Comparison of ENCODE assay signal across 9 mouse cellular contexts in the genomic region with DNA sequence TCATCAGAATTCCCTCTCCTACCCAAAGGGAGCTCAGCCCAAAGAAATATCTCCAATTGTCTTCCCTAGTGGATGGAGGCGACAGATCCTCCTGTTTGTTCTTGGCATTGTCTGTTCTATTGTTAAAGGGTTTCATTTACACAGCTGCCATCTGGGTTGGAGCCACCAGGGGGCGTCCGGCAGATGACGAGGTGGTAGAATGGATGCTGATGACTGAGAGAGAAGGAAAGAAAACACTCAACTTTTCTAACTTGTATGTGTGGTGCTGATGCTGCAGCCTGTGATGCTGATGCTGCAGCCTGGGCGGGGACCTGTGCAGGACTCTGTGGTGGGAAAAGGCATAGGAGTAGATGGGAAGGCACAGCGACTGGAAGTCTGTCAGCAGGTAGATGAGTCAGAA. TPM values are rescaled to one million over a fixed set of nuclear protein-coding genes. Genes with fewer than 3 reads are reported as not detected.
DNase-seq lines count a peak whose midpoint lies in the region; ATAC-seq and TF ChIP-seq lines count a peak whose summit lies in the region.
"Had no signal": no experiment of that assay in that cellular context is flagged by ENCODE, and none has a peak within 500 bp of the region (broad histone marks: within the 10 kb centered on the region; RNA-seq: fewer than 3 reads in every experiment).

No protein-coding gene starts in this region.

- no peak for ATAC-seq in forebrain, embryonic 12.5 days (ENCODE audit: low FRiP score)
- 0 out of 2 replicates have a peak, but pooled peaks have one; percentile 6 for ATAC-seq in cerebellum, adult (ENCODE audit: insufficient number of reproducible peaks, low FRiP score, low TSS enrichment)
- peak; percentile 16; the same call in 1 of the 2 replicates for ATAC-seq in forebrain, embryonic 16.5 days
- peak; percentile 73 for ATAC-seq in inflammation-experienced regulatory T-cells, adult 6 months

- 26% methylated on average over 6 of the region's 6 CpGs for WGBS in forebrain, embryonic 10.5 days
- 32% methylated on average over 6 of the region's 6 CpGs for WGBS in forebrain, embryonic 12.5 days
- WGBS in forebrain, embryonic 16.5 days, result 27% methylated on average over 6 of the region's 6 CpGs
- WGBS in liver, adult 2 months, result 24% methylated on average over 6 of the region's 6 CpGs

- in situ Hi-C loops in ES-E14 (cut with MboI; ENCODE audit: low sequenced_read_pairs in 2 of 2, unreplicated experiment in 2 of 2), result no loop called here

- H3K9ac ChIP-seq in forebrain, embryonic 12.5 days, result no peak overlapping the region
- no peak overlapping the region for H3K9ac ChIP-seq in ES-E14 (ENCODE audit: insufficient read depth, low read depth, low read length, poor library complexity, severe bottlenecking)
- no peak overlapping the region for H3K9ac ChIP-seq in forebrain, embryonic 16.5 days (replicated peaks; ENCODE audit: low read depth, low read length)
- no peak overlapping the region for H3K9ac ChIP-seq in liver, adult 2 months (ENCODE audit: low read depth, low read length)

- no peaks in the 10 kb centered on the region for H3K9me3 ChIP-seq in forebrain, embryonic 10.5 days
- H3K9me3 ChIP-seq in forebrain, embryonic 12.5 days, result no peaks in the 10 kb centered on the region
- H3K9me3 ChIP-seq in ES-E14 (ENCODE audit: control insufficient read depth, insufficient read depth, low read depth, low read length), result no peaks in the 10 kb centered on the region
- H3K9me3 ChIP-seq in forebrain, embryonic 16.5 days (ENCODE audit: control insufficient read depth, low read length), result no peaks in the 10 kb centered on the region

- DNase-seq in forebrain, embryonic 10.5 days (ENCODE audit: extremely low spot score, low spot score), result peak; percentile 69
- peak; percentile 67 for DNase-seq in ES-E14 (ENCODE audit: low read depth, low spot score)
- DNase-seq in liver, adult 2 months (ENCODE audit: extremely low read depth, low read depth, low spot score), result peak; percentile 7
- peak; percentile 74 for DNase-seq in retina, postnatal 1 day

- H3K4me2 ChIP-seq in forebrain, embryonic 12.5 days, result no peak overlapping the region
- no peak overlapping the region for H3K4me2 ChIP-seq in forebrain, embryonic 16.5 days (ENCODE audit: low read length)

- peak; percentile 86 for TF ChIP-seq CTCF in liver, adult 2 months (IDR thresholded peaks at IDR 0.05; ENCODE audit: low read depth, low read length)

- H3K27me3 ChIP-seq in forebrain, embryonic 10.5 days (ENCODE audit: poor library complexity, severe bottlenecking), result no peaks in the 10 kb centered on the region
- H3K27me3 ChIP-seq in forebrain, embryonic 12.5 days, result no peaks in the 10 kb centered on the region
- H3K27me3 ChIP-seq in forebrain, embryonic 16.5 days (replicated peaks; ENCODE audit: control insufficient read depth, insufficient read depth, low read length), result no peaks in the 10 kb centered on the region
- 0 out of 2 replicates have a peak, but pooled peaks cover 2% of the 10 kb centered on the region for H3K27me3 ChIP-seq in liver, adult 2 months (ENCODE audit: control insufficient read depth, insufficient read depth, low read length)

- H3K27ac ChIP-seq in forebrain, embryonic 10.5 days, result peak overlapping the region; percentile 33; the same call in 1 of the 2 replicates
- H3K27ac ChIP-seq in forebrain, embryonic 12.5 days, result no peak overlapping the region
- no peak overlapping the region for H3K27ac ChIP-seq in ES-E14 (ENCODE audit: insufficient read depth, low read depth, low read length, poor library complexity, severe bottlenecking)
- no peak overlapping the region for H3K27ac ChIP-seq in forebrain, embryonic 16.5 days (ENCODE audit: low read length)
- no peak overlapping the region for H3K27ac ChIP-seq in liver, adult 2 months (replicated peaks; ENCODE audit: insufficient read depth, low read depth, low read length)

- no peaks in the 10 kb centered on the region for H3K79me2 ChIP-seq in liver, adult 2 months (ENCODE audit: control insufficient read depth, insufficient read depth, low read length)

- no peaks in the 10 kb centered on the region for H3K36me3 ChIP-seq in forebrain, embryonic 10.5 days (replicated peaks)
- no peaks in the 10 kb centered on the region for H3K36me3 ChIP-seq in forebrain, embryonic 12.5 days (replicated peaks)
- H3K36me3 ChIP-seq in ES-E14 (ENCODE audit: control insufficient read depth, insufficient read depth, low read length, poor library complexity, severe bottlenecking), result no peaks in the 10 kb centered on the region
- H3K36me3 ChIP-seq in forebrain, embryonic 16.5 days (ENCODE audit: control insufficient read depth, insufficient read depth), result no peaks in the 10 kb centered on the region
- no peaks in the 10 kb centered on the region for H3K36me3 ChIP-seq in liver, adult 2 months (ENCODE audit: control insufficient read depth, insufficient read depth, low read length)

- H3K4me1 ChIP-seq in forebrain, embryonic 10.5 days, result peaks cover 17% of the 10 kb centered on the region
- peaks cover 12% of the 10 kb centered on the region for H3K4me1 ChIP-seq in forebrain, embryonic 12.5 days
- 0 out of 4 replicates have a peak, but pooled peaks cover 0 to 4% of the 10 kb centered on the region in 2 experiments for H3K4me1 ChIP-seq in ES-E14 (ENCODE audit: control insufficient read depth in 2 of 2, insufficient read depth in 2 of 2, low read length in 2 of 2, poor library complexity in 1 of 2)
- H3K4me1 ChIP-seq in forebrain, embryonic 16.5 days (replicated peaks; ENCODE audit: control insufficient read depth, insufficient read depth, low read length), result no peaks in the 10 kb centered on the region; the same call in 1 of the 2 replicates
- no peaks in the 10 kb centered on the region for H3K4me1 ChIP-seq in liver, adult 2 months (ENCODE audit: control insufficient read depth, insufficient read depth, low read length)

- no peak overlapping the region for H3K4me3 ChIP-seq in forebrain, embryonic 10.5 days
- no peak overlapping the region for H3K4me3 ChIP-seq in forebrain, embryonic 12.5 days (replicated peaks)
- H3K4me3 ChIP-seq in ES-E14 (ENCODE audit: insufficient read depth in 1 of 2, low read depth in 1 of 2, low read length in 2 of 2, poor library complexity in 1 of 2, severe bottlenecking in 1 of 2), result no peak overlapping the region
- no peak overlapping the region for H3K4me3 ChIP-seq in forebrain, embryonic 16.5 days (replicated peaks; ENCODE audit: low read length)
- H3K4me3 ChIP-seq in liver, adult 2 months (ENCODE audit: insufficient read depth, low read depth, low read length), result no peak overlapping the region

- no peak for TF ChIP-seq POLR2A in liver, adult 2 months (IDR thresholded peaks at IDR 0.05; ENCODE audit: extremely low read depth, insufficient read depth, low read length)

TF ChIP-seq in ES-E14, 5 proteins besides CTCF, POLR2A, EP300 and RAD21:
- TF ChIP-seq CHD2 (IDR thresholded peaks at IDR 0.05; ENCODE audit: low read depth, low read length) (no peak), ZC3H11A (IDR thresholded peaks at IDR 0.05; ENCODE audit: borderline replicate concordance, low read depth, low read length) (no peak), MAFK (IDR thresholded peaks at IDR 0.05; ENCODE audit: insufficient read depth, low read depth, low read length) (no peak), HCFC1 (IDR thresholded peaks at IDR 0.05; ENCODE audit: borderline replicate concordance, insufficient read depth, low read length) (no peak), ZNF384 (IDR thresholded peaks at IDR 0.05; ENCODE audit: low read depth, low read length) (no peak)

RNA-seq across cellular contexts. Expression of a gene that starts 14.8 kb away (rescaled TPM):
- polyA plus RNA-seq in forebrain, embryonic 10.5 days (2016; fragmentation: Nextera tagmentation; extraction: Ambion mirVana), result 1.5 and 2.2 TPM in 2 replicates
- 2.0 and 2.9 TPM in 2 replicates for polyA plus RNA-seq in forebrain, embryonic 12.5 days (2016; fragmentation: Nextera tagmentation; extraction: Ambion mirVana)
- total RNA-seq in ES-E14 (2012; rRNA removed), result 0.32 and 0.71 TPM in 2 replicates
- polyA plus RNA-seq in forebrain, embryonic 16.5 days (2015; fragmentation: Nextera tagmentation; extraction: Ambion mirVana), result 1.1 and 1.3 TPM in 2 replicates
- polyA plus RNA-seq in inflammation-experienced regulatory T-cells, adult 6 months (2017; shearing (Covaris generic)), result not detected
- total RNA-seq in liver, adult 2 months (2014; rRNA removed), result not detected in 2 replicates
- not detected in 2 replicates for polyA plus RNA-seq in liver, adult 2 months (2012; rRNA removed)
- polyA plus RNA-seq: large intestine, adult 2 months had no signal

RNA-seq across cellular contexts. Expression of a gene that starts 42.7 kb away (rescaled TPM):
- 0.47 and 0.60 TPM in 2 replicates for polyA plus RNA-seq in forebrain, embryonic 10.5 days (2016; fragmentation: Nextera tagmentation; extraction: Ambion mirVana)
- polyA plus RNA-seq in forebrain, embryonic 12.5 days (2016; fragmentation: Nextera tagmentation; extraction: Ambion mirVana), result 1.2 and 1.3 TPM in 2 replicates
- not detected in 2 replicates for total RNA-seq in ES-E14 (2012; rRNA removed)
- polyA plus RNA-seq in forebrain, embryonic 16.5 days (2015; fragmentation: Nextera tagmentation; extraction: Ambion mirVana), result 1.3 and 1.7 TPM in 2 replicates
- 1 to 10 TPM in 1 of 3 experiments, under 1 TPM in 1, not detected in 1; 0.49 to 1.6 TPM for polyA plus RNA-seq in inflammation-experienced regulatory T-cells, adult 6 months (2017; shearing (Covaris generic))
- 0.18 and 0.20 TPM in 2 replicates for total RNA-seq in liver, adult 2 months (2014; rRNA removed)
- 0.09 and 0.21 TPM in 2 replicates for polyA plus RNA-seq in liver, adult 2 months (2012; rRNA removed)

Comparison
In these comparisons a context has a peak if more than half of its experiments do, and no peak if none do; other contexts are left out.
1. DNase-seq: peak in every context shown above with its lines; median percentile 74 in retina, postnatal 1 day; 69 in forebrain, embryonic 10.5 days; 67 in ES-E14; 7 in liver, adult 2 months.